Mouse (Mus musculus): ENCODE measurements at regions not wholly inside any gene's neighbourhood (a gene's known extent, or its start where the extent isn't known, plus 50 kb on each side); places are given as distances from the start of the nearest gene placed in this dataset.

- DNase-seq = no peak
Observed at GRCm38 (mm10) chr13:35226142-35226829, 199.4 kb upstream of the Eci2 start.

- DNase-seq = no peak
Observed at GRCm38 (mm10) chr13:35226944-35227343, 200.0 kb upstream of the Eci2 start.

DNA sequence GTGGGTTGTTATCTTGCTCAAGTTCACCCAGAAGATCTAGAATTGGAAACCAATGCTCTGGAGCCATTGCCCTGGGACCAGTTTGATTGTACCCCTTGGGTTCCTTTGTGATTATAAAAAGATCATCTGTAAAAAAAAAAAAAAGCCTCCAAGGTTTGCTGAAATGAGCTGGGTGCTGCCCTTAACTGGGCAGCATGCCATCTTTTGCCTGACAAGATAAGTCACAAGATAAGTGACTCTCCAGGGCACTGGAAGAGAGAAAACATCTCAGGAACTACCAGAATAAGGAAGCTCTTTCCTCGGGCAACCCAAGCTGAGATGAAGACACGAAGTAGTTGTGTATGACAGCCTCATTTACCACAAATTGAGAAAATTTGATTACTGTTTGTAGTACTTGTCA, 202.7 kb upstream of the Eci2 start:
- DNase-seq = no peak

GRCm38 (mm10) chr13:35233636-35234035, 206.7 kb upstream of the Eci2 start:
- DNase-seq = peak; percentile 69

- peak; percentile 96 for DNase-seq
Observed at GRCm38 (mm10) chr13:35241443-35241842, 214.5 kb upstream of the Eci2 start.

DNA sequence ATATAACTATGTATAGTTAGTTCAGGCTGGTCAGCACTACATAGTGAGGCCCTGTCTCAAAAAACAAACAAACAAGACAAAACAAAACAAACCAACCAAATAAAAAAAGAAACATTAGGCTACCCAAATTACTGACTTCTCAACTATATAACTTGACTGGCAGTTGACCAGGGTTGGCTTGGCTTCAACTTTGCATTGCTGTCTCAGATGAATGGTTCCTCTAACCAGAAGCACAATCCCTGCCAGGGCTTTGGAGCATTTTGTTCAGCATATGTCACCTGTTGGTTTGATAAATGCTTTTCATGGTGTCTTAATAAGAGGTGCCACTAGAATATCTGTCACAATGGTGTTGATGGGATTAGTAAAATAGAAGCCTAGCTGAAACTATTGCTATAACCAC, 217.1 kb upstream of the Eci2 start:
- DNase-seq = peak; percentile 69

- DNase-seq = no peak
Observed at GRCm38 (mm10) chr13:35257386-35257785, 230.5 kb upstream of the Eci2 start.

GRCm38 (mm10) chr13:35258720-35259119, 231.8 kb upstream of the Eci2 start:
- DNase-seq = no peak

DNA sequence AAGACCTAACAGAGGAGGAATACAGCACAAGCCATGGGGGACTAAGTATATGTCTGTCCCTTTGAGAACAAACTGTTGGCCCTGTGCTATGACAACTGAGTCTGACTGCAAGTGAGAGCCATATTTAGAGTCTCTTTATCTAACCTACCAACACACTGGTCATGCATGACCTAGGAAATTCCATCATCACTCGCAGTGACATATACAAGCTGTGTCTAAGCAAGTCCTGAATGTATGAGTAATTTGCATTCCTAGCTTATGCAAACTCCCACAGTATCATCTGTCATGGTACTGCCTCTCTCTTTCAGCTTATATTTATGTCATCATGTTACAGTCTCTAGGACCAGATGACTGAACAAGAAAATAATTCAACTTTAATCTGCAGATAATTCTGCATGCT, 257.1 kb upstream of the Eci2 start:
- no peak for DNase-seq

GRCm38 (mm10) chr13:35302088-35302487, 275.2 kb upstream of the Eci2 start:
- no peak for DNase-seq

GRCm38 (mm10) chr13:35316772-35317171, 289.9 kb upstream of the Eci2 start:
- no peak for DNase-seq

DNA sequence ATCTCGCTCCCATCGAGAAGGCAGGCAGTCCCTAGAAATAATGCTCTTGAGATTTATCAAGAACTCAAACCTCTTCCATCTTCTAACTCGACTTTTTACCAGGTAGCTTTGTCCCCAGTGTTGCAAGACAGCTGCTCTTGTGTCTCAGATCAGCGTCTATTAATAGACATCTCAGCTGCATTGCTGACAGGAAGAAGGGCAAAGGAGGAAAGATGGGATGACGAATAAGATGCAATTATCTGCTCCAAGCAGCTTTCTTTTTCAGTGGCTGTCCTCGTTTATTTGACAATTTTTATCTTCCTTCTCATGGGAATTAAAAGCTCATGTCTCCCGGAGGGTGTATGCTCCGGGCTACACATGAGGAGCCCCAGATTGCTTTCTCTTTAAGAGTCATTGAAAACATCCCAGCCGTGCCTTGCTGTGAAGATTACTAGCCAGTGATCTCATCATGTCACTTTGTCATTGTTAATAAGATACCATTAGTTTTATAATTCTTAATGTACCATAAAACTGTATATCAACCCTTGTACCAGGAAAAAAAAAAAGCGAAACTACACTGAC, 299.9 kb upstream of the Eci2 start:
- no peak for DNase-seq

- DNase-seq = no peak
Observed at GRCm38 (mm10) chr13:35328320-35328719, 301.4 kb upstream of the Eci2 start.

DNA sequence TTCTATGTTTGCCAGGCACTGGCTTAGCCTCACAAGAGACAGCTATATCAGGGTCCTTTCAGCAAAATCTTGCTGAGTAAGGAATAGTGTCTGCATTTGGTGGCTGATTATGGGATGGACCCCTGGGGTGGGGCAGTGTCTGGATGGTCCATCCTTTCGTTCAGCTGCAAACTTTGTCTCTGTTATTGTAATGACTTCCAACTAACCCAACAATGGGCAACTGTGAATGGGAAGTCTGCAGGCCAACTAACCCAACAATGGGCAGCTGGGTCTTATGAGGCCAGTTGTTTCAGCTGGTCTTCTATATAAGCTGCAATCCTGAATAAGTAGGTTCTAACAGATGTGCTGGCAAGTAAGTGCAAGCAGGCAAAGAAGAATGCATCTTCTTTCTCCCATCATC, 304.0 kb upstream of the Eci2 start:
- DNase-seq = no peak

- no peak for DNase-seq
Observed at GRCm38 (mm10) chr13:35345507-35346129, 314.0 kb upstream of the Cdyl start.

GRCm38 (mm10) chr13:35348283-35348682, 311.4 kb upstream of the Cdyl start:
- peak; percentile 10 for DNase-seq

DNA sequence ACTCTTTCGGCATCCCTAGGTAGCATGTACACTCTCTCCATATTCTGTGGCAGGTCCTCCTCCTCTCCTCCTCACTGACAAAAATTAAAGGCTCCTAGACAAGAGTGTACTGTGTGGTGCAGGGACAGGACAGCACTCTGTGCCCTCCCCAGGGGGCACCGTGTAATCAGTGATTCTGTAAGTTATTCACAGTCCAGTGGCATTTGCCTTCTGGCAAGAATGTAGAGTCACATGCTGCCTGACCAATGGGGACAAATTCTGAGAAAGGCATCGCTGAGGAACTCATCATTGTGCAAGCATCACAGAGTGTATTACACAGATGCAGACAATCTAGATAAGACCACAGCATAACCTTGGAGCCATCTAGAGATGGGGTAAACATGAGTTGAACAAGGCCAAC, 300.3 kb upstream of the Cdyl start:
- DNase-seq = no peak

- DNase-seq = no peak
Observed at GRCm38 (mm10) chr13:35377487-35377886, 282.1 kb upstream of the Cdyl start.

DNA sequence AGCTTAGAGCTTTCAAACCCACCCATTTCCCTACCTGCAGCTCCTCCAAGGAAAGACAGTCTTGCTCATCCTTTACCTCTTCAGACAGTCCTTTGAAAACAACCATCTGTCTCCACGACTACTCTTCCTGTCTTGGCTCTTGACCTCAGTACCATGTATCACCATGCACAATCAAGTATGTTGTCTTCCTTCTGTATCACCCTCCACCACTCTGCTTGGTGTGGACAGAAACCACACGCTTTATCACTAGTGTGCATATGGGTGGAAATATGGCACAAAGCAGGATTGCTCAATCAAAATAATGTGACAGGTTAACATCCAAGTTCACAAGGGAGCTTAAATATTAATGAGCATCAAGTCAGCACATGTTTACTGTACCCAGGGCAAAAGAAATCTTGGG, 280.1 kb upstream of the Cdyl start:
- no peak for DNase-seq

- no peak for DNase-seq
Observed at GRCm38 (mm10) chr13:35380224-35381009, 279.2 kb upstream of the Cdyl start.

DNA sequence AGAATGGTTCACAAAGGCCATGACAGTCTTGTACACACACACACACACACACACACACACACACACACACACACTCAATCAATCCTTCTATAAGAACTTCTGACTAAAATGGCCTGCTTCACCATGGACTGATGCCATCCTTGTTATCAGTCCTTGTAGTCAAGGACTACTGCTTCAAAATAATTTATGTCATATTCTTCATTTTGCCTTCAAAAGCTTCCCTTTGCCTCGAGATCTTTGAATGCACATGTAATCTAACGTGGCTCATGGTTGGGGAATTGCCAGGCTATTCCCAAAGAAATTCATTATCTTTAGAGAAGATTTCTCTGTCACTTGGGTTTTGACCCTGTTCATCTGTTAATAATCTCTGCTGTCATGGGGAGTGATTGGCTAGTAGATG, 278.0 kb upstream of the Cdyl start:
- DNase-seq = no peak

DNA sequence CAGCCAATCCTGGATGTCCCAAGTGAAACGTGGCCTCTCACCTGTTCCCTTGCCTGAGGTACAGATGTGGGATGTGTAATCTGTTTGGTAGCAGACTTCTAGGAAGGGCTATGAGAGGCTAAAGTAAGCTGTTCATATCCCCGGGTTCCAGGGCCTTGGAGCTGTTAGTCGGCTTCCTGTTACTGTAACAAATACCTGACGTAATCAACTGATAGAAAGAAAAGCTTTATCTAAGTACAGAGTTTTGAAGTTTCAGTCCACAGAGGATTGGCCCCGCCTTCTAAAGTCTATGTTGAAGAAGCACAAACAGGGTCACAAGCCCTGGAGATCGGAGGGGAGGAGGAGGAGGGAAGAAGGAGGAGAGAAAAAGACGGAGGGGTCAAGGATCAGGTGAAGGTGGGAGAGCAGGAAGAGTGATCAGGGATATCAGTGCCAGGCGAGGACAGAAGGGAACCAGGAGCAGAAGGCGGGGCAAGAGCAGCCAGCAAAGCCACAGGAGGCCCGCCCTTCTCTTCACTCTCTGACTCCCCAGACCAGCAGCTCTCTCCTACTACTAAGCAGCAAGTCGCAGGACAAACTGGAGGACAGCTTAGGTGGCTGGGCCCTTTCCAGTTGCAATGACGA, 276.5 kb upstream of the Cdyl start:
- peak; percentile 4 for DNase-seq

- DNase-seq = no peak
Observed at GRCm38 (mm10) chr13:35383624-35384018, 276.0 kb upstream of the Cdyl start.
